Mouse (Mus musculus) left cerebral cortex, postnatal 10 days (tissue): ENCODE data around the gene Nxnl2. TPM values are rescaled to one million over a fixed set of nuclear protein-coding genes. Genes with fewer than 3 reads are reported as not detected.

ENCODE experiments used
- DNase-seq, 2 experiments: peaks; one replicate each; pipeline ENCODE4 v3.0.0; 2021 to 2022; ENCODE audit warnings: low spot score in 2 of 2, mixed read lengths in 1 of 2; ENCODE audit errors: extremely low spot score in 1 of 2
- intact Hi-C: fragments of 180-260 bp; cut with DNase I; formaldehyde crosslinking; loops from one replicate; pipeline ENCODE4 v1.15.1; 2025
- microRNA-seq: library from miRNA; unstranded; fragments of <30 nt; microRNA quantifications from one replicate; pipeline ENCODE4 v1.2.0, GENCODE M21; 2022
- total RNA-seq, 2 experiments: library from RNA; stranded (reverse); gene quantifications; 2 replicates each; pipeline ENCODE4 v1.2.3; 2021

Nxnl2 gene
- total RNA-seq, 2 experiments from 2014 or later: 0.95 to 1.1 TPM

- intact Hi-C loops: no loop called here
- DNase-seq: no peak
Observed at GRCm38 (mm10) chr13:51220897-51221296, 50.1 kb downstream of the Nxnl2 start.

GRCm38 (mm10) chr13:51221425-51222160 lies 50.8 kb downstream of the Nxnl2 start:
- DNase-seq: no peak
- intact Hi-C loops: no loop called here

Small RNA genes within 50 kb of the gene (microRNA-seq; reads per million reads assigned to microRNA genes)
- not detected for gene Gm44341

Other genes with a start within 250 kb of the Nxnl2 start
- 100 to 1,000 TPM; 204 to 217 TPM for gene Spin1, start 70.1 kb upstream of the Nxnl2 start, total RNA-seq
- 1 to 10 TPM; 7.3 to 7.9 TPM for gene S1pr3, start 237.6 kb downstream of the Nxnl2 start, total RNA-seq